Mouse (Mus musculus) monocyte, adult 5-6 weeks (primary cell): ENCODE results near the gene Hltf. TPM values are rescaled to one million over a fixed set of nuclear protein-coding genes. Genes with fewer than 3 reads are reported as not detected.

Source experiments
- ATAC-seq: fragments of 153-309, 156-312 bp; replicated peaks from 2 replicates; pipeline ENCODE4 v1.8.0; 2017; ENCODE audit warnings: mild to moderate bottlenecking; ENCODE audit not compliant: low TSS enrichment, insufficient number of reproducible peaks, severe bottlenecking, poor library complexity, low FRiP score
- total RNA-seq: library from RNA; stranded (forward); fragments of 200-1000, 200-491, 200-594 nt; gene quantifications from 3 replicates; pipeline ENCODE4 v1.2.3, GENCODE M21; 2017

The Hltf gene
- total RNA-seq, 1 experiment from 2014 or later = 58.3 TPM

- ATAC-seq = no peak
These were observed 79.4 kb downstream of the Hltf start for GRCm38 (mm10) chr3:20136868-20137581.

- ATAC-seq = no peak
These were observed 83.6 kb downstream of the Hltf start for GRCm38 (mm10) chr3:20141240-20141639.

GRCm38 (mm10) chr3:20141679-20142078 lies 84.1 kb downstream of the Hltf start:
- no peak for ATAC-seq

- no peak for ATAC-seq
These were observed 84.5 kb downstream of the Hltf start for GRCm38 (mm10) chr3:20142101-20142500.

- ATAC-seq = no peak
These were observed 85.0 kb downstream of the Hltf start for GRCm38 (mm10) chr3:20142576-20142975.

- no peak for ATAC-seq
These were observed 86.1 kb downstream of the Hltf start for GRCm38 (mm10) chr3:20143726-20144125.

GRCm38 (mm10) chr3:20144401-20144800 lies 86.8 kb downstream of the Hltf start:
- ATAC-seq = no peak

- ATAC-seq = no peak
These were observed 88.1 kb downstream of the Hltf start for GRCm38 (mm10) chr3:20145696-20146113.

GRCm38 (mm10) chr3:20146884-20147395 lies 89.3 kb downstream of the Hltf start:
- no peak for ATAC-seq

GRCm38 (mm10) chr3:20147647-20148046 lies 90.0 kb downstream of the Hltf start:
- no peak for ATAC-seq

- no peak for ATAC-seq
These were observed 92.9 kb downstream of the Hltf start for GRCm38 (mm10) chr3:20150511-20150910.

GRCm38 (mm10) chr3:20151651-20152050 lies 94.0 kb downstream of the Hltf start:
- no peak for ATAC-seq

GRCm38 (mm10) chr3:20154531-20155367 lies 97.1 kb downstream of the Hltf start, which contains the start of gene Gyg:
Gyg (minus strand) TSS chr3:20155317.
- peak; percentile 56 for ATAC-seq

GRCm38 (mm10) chr3:20155476-20155875 lies 97.9 kb downstream of the Hltf start:
- ATAC-seq = peak; percentile 58

GRCm38 (mm10) chr3:20167487-20167886 lies 109.9 kb downstream of the Hltf start:
- ATAC-seq = no peak

Other genes with a start within 250 kb of the Hltf start
- gene Cp, start 100.8 kb upstream of the Hltf start, total RNA-seq = 4.2 to 5.5 TPM (median 5.0 TPM) in 3 replicates
- gene Hps3, start 22.5 kb upstream of the Hltf start, total RNA-seq = 122 to 144 TPM (median 129 TPM) in 3 replicates
- gene Gyg, start 97.5 kb downstream of the Hltf start, total RNA-seq = 43.3 to 50.7 TPM (median 50.6 TPM) in 3 replicates
- gene Cpa3, start 184.4 kb downstream of the Hltf start, total RNA-seq = 7.3 to 28.7 TPM (median 27.7 TPM) in 3 replicates
- not detected in 3 replicates for gene Cpb1, start 217.9 kb downstream of the Hltf start, total RNA-seq